Mouse (Mus musculus) layer of hippocampus, adult 9-10 months (tissue): ENCODE data around the gene Krt12.

Source experiments
- DNase-seq: peaks from one replicate; pipeline ENCODE4 v3.0.0; 2022; ENCODE audit warnings: low spot score

Gene Krt12

GRCm38 (mm10) chr11:99422159-99422558 lies at the start of gene Krt12:
Gene Krt12 (minus strand): TSS chr11:99422259.
- no peak for DNase-seq

- DNase-seq = no peak
These were observed 47.2 kb upstream of the Krt12 start for GRCm38 (mm10) chr11:99469228-99469627.

- DNase-seq = no peak
These were observed 46.5 kb upstream of the Krt12 start for GRCm38 (mm10) chr11:99468566-99468965.

- DNase-seq = no peak
These were observed 44.3 kb upstream of the Krt12 start for GRCm38 (mm10) chr11:99466316-99466715.

- DNase-seq = peak; percentile 75
These were observed 42.8 kb upstream of the Krt12 start for GRCm38 (mm10) chr11:99464836-99465235.

GRCm38 (mm10) chr11:99463155-99463554 lies 41.1 kb upstream of the Krt12 start:
- DNase-seq = peak; percentile 53

- no peak for DNase-seq
These were observed 39.7 kb upstream of the Krt12 start for GRCm38 (mm10) chr11:99461736-99462135.

GRCm38 (mm10) chr11:99458887-99459286 lies 36.8 kb upstream of the Krt12 start:
- no peak for DNase-seq

GRCm38 (mm10) chr11:99454759-99455158 lies 32.7 kb upstream of the Krt12 start:
- DNase-seq = no peak

- DNase-seq = no peak
These were observed 32.0 kb upstream of the Krt12 start for GRCm38 (mm10) chr11:99454044-99454443.

- no peak for DNase-seq
These were observed 26.7 kb upstream of the Krt12 start for GRCm38 (mm10) chr11:99448769-99449168.

- DNase-seq = no peak
These were observed 19.2 kb upstream of the Krt12 start for GRCm38 (mm10) chr11:99441220-99441619.

- no peak for DNase-seq
These were observed 17.4 kb upstream of the Krt12 start for GRCm38 (mm10) chr11:99439465-99439864.

GRCm38 (mm10) chr11:99437972-99438371 lies 15.9 kb upstream of the Krt12 start, which contains the start of gene Krt20:
Gene Krt20 (minus strand): TSS chr11:99438150.
- no peak for DNase-seq

GRCm38 (mm10) chr11:99436625-99437024 lies 14.6 kb upstream of the Krt12 start:
- DNase-seq = no peak

GRCm38 (mm10) chr11:99430670-99431069 lies 8.6 kb upstream of the Krt12 start:
- no peak for DNase-seq

- DNase-seq = no peak
These were observed 1.5 kb downstream of the Krt12 start for GRCm38 (mm10) chr11:99420586-99420985.

GRCm38 (mm10) chr11:99417819-99418218 lies 4.2 kb downstream of the Krt12 start:
- DNase-seq = no peak

- DNase-seq = peak; percentile 45
These were observed 5.2 kb downstream of the Krt12 start for GRCm38 (mm10) chr11:99416902-99417301.

- DNase-seq = no peak
These were observed 7.5 kb downstream of the Krt12 start for GRCm38 (mm10) chr11:99414463-99415147.

GRCm38 (mm10) chr11:99413247-99413646 lies 8.8 kb downstream of the Krt12 start:
- no peak for DNase-seq

- no peak for DNase-seq
These were observed 15.9 kb downstream of the Krt12 start for GRCm38 (mm10) chr11:99406186-99406585.

GRCm38 (mm10) chr11:99399956-99400549 lies 22.0 kb downstream of the Krt12 start:
- DNase-seq = no peak

GRCm38 (mm10) chr11:99398832-99399231 lies 23.2 kb downstream of the Krt12 start:
- no peak for DNase-seq
